In genomic region chr11:64738948-64739347, GRCm38 (mm10) we compare ENCODE assay signal across 26 mouse cellular contexts.
DNase-seq lines count a peak whose midpoint lies in the region; ATAC-seq lines count a peak whose summit lies in the region.
"Had no signal": no experiment of that assay in that cellular context is flagged by ENCODE, and none has a peak within 500 bp of the region (broad histone marks: within the 10 kb centered on the region; RNA-seq: fewer than 3 reads in every experiment).

No protein-coding gene starts in this region.

- H3K27ac ChIP-seq in midbrain, embryonic 11.5 days (ENCODE audit: low read depth, low read length), result no peak overlapping the region
- H3K27ac ChIP-seq in midbrain, embryonic 13.5 days, result no peak overlapping the region
- no peak overlapping the region for H3K27ac ChIP-seq in embryonic facial prominence, embryonic 10.5 days (replicated peaks)
- no peak overlapping the region for H3K27ac ChIP-seq in limb, embryonic 11.5 days (replicated peaks; ENCODE audit: low read depth, low read length)
- H3K27ac ChIP-seq: embryonic facial prominence, embryonic 12.5 days; embryonic facial prominence, embryonic 15.5 days; heart, embryonic 15.5 days; hindbrain, embryonic 14.5 days; hindbrain, postnatal 0 days had no signal

- no peaks in the 10 kb centered on the region; the same call in 1 of the 2 replicates for H3K9me3 ChIP-seq in midbrain, embryonic 11.5 days (ENCODE audit: control insufficient read depth, low read length)
- H3K9me3 ChIP-seq in midbrain, embryonic 13.5 days, result no peaks in the 10 kb centered on the region
- no peaks in the 10 kb centered on the region for H3K9me3 ChIP-seq in embryonic facial prominence, embryonic 10.5 days
- H3K9me3 ChIP-seq in limb, embryonic 11.5 days (ENCODE audit: control insufficient read depth, low read length), result no peaks in the 10 kb centered on the region
- H3K9me3 ChIP-seq: embryonic facial prominence, embryonic 12.5 days; embryonic facial prominence, embryonic 15.5 days; heart, embryonic 12.5 days; heart, embryonic 15.5 days had no signal

- H3K36me3 ChIP-seq in midbrain, embryonic 11.5 days (ENCODE audit: control insufficient read depth, insufficient read depth, low read length), result no peaks in the 10 kb centered on the region
- no peaks in the 10 kb centered on the region for H3K36me3 ChIP-seq in midbrain, embryonic 13.5 days
- no peaks in the 10 kb centered on the region for H3K36me3 ChIP-seq in embryonic facial prominence, embryonic 10.5 days (replicated peaks)
- H3K36me3 ChIP-seq in limb, embryonic 11.5 days (ENCODE audit: control insufficient read depth, insufficient read depth, low read length), result no peaks in the 10 kb centered on the region
- H3K36me3 ChIP-seq: embryonic facial prominence, embryonic 12.5 days; embryonic facial prominence, embryonic 15.5 days; heart, embryonic 12.5 days; heart, embryonic 15.5 days had no signal

- no peak overlapping the region for H3K9ac ChIP-seq in midbrain, embryonic 11.5 days (ENCODE audit: low read length)
- no peak overlapping the region for H3K9ac ChIP-seq in midbrain, embryonic 13.5 days (replicated peaks)
- H3K9ac ChIP-seq in limb, embryonic 11.5 days (ENCODE audit: low read length), result no peak overlapping the region
- H3K9ac ChIP-seq: embryonic facial prominence, embryonic 12.5 days; embryonic facial prominence, embryonic 15.5 days; forebrain, postnatal 0 days; heart, embryonic 12.5 days; heart, embryonic 15.5 days; hindbrain, embryonic 14.5 days had no signal

- no peaks in the 10 kb centered on the region for H3K4me1 ChIP-seq in midbrain, embryonic 11.5 days (ENCODE audit: control insufficient read depth, insufficient read depth, low read length)
- H3K4me1 ChIP-seq in midbrain, embryonic 13.5 days (replicated peaks), result no peaks in the 10 kb centered on the region
- peaks cover 19% of the 10 kb centered on the region for H3K4me1 ChIP-seq in embryonic facial prominence, embryonic 10.5 days
- peaks cover 7% of the 10 kb centered on the region for H3K4me1 ChIP-seq in limb, embryonic 11.5 days (ENCODE audit: control insufficient read depth, insufficient read depth, low read length)
- H3K4me1 ChIP-seq: embryonic facial prominence, embryonic 15.5 days; heart, embryonic 12.5 days; heart, embryonic 15.5 days had no signal

- no peak overlapping the region for H3K4me2 ChIP-seq in midbrain, embryonic 11.5 days
- H3K4me2 ChIP-seq in midbrain, embryonic 13.5 days (replicated peaks), result no peak overlapping the region
- no peak overlapping the region for H3K4me2 ChIP-seq in limb, embryonic 11.5 days (ENCODE audit: low read depth, severe bottlenecking)
- H3K4me2 ChIP-seq: embryonic facial prominence, embryonic 12.5 days; embryonic facial prominence, embryonic 15.5 days; heart, embryonic 12.5 days; heart, embryonic 15.5 days; hindbrain, embryonic 14.5 days had no signal

- DNase-seq in midbrain, embryonic 11.5 days (ENCODE audit: low spot score, missing footprints), result peak; percentile 68
- peak; percentile 15 for DNase-seq in embryonic facial prominence, embryonic 10.5 days (ENCODE audit: low spot score)
- peak; percentile 53 for DNase-seq in limb, embryonic 11.5 days (ENCODE audit: low spot score)
- DNase-seq in neural tube, embryonic 10.5 days (ENCODE audit: extremely low spot score, low spot score), result no peak
- no peak for DNase-seq in spleen, postnatal 10 days (ENCODE audit: low spot score in 2 of 2)
- DNase-seq: adrenal gland, adult 2 months; adrenal gland, postnatal 14 days; cerebellum, adult 11-12 months; cerebellum, adult 8-10 months; cerebellum, postnatal 10 days; cerebellum, postnatal 36 days; forebrain, postnatal 0 days; gastrocnemius, postnatal 25 days; heart, adult 18-20 months; heart, postnatal 10 days; heart, postnatal 36 days had no signal

- 84% methylated on average over 7 of the region's 7 CpGs for WGBS in midbrain, embryonic 11.5 days
- WGBS in midbrain, embryonic 13.5 days, result 85% methylated on average over 7 of the region's 7 CpGs
- 70% methylated on average over 7 of the region's 7 CpGs for WGBS in embryonic facial prominence, embryonic 10.5 days
- 7% methylated on average over 7 of the region's 7 CpGs for WGBS in limb, embryonic 11.5 days

- no peaks in the 10 kb centered on the region for H3K27me3 ChIP-seq in midbrain, embryonic 11.5 days (ENCODE audit: control insufficient read depth, insufficient read depth, low read length)
- H3K27me3 ChIP-seq in midbrain, embryonic 13.5 days, result no peaks in the 10 kb centered on the region
- H3K27me3 ChIP-seq in embryonic facial prominence, embryonic 10.5 days (replicated peaks; ENCODE audit: low read depth, poor library complexity, severe bottlenecking), result no peaks in the 10 kb centered on the region
- H3K27me3 ChIP-seq in limb, embryonic 11.5 days (ENCODE audit: control insufficient read depth, insufficient read depth, low read length), result no peaks in the 10 kb centered on the region
- H3K27me3 ChIP-seq: embryonic facial prominence, embryonic 12.5 days; embryonic facial prominence, embryonic 15.5 days; heart, embryonic 12.5 days; heart, embryonic 15.5 days had no signal

- H3K4me3 ChIP-seq in midbrain, embryonic 11.5 days (ENCODE audit: low read depth, low read length), result no peak overlapping the region
- no peak overlapping the region for H3K4me3 ChIP-seq in midbrain, embryonic 13.5 days (replicated peaks)
- H3K4me3 ChIP-seq in embryonic facial prominence, embryonic 10.5 days, result no peak overlapping the region
- H3K4me3 ChIP-seq in limb, embryonic 11.5 days (ENCODE audit: low read depth, low read length), result no peak overlapping the region
- H3K4me3 ChIP-seq: embryonic facial prominence, embryonic 12.5 days; embryonic facial prominence, embryonic 15.5 days; heart, embryonic 12.5 days; heart, embryonic 15.5 days had no signal

- ATAC-seq in midbrain, embryonic 11.5 days (ENCODE audit: low FRiP score), result no peak
- ATAC-seq in midbrain, embryonic 13.5 days, result no peak
- ATAC-seq in limb, embryonic 11.5 days (ENCODE audit: insufficient number of reproducible peaks, low FRiP score, low TSS enrichment, low read depth), result no peak
- ATAC-seq: CD4-positive, CD25-positive, alpha-beta regulatory T cell, adult 4 months; forebrain, embryonic 14.5 days; forebrain, postnatal 0 days; hindbrain, postnatal 0 days; inflammation-experienced regulatory T-cells, adult 6 months had no signal

Comparison
In these comparisons a context has a peak if more than half of its experiments do, and no peak if none do; other contexts are left out.
1. DNase-seq: peak in midbrain, embryonic 11.5 days (single experiment), embryonic facial prominence, embryonic 10.5 days (single experiment) and limb, embryonic 11.5 days (single experiment); none in neural tube, embryonic 10.5 days (single experiment) and spleen, postnatal 10 days (0 of 2).